Mouse (Mus musculus) intestine, embryonic 15.5 days (tissue): ENCODE results near the gene Hephl1. TPM values are rescaled to one million over a fixed set of nuclear protein-coding genes. Genes with fewer than 3 reads are reported as not detected.

Experiments used
- ATAC-seq: fragments of 200-750 bp; cut with Nextera tagmentation; 2 replicates; pipeline ENCODE4 v1.8.0; 2017; ENCODE audit warnings: moderate TSS enrichment, moderate library complexity
- H3K27ac ChIP-seq: fragments of 300-500 bp; sonication (generic); 2 replicates; pipeline ENCODE4 v1.5.1; 2015; ENCODE audit warnings: mild to moderate bottlenecking, inconsistent platforms
- H3K27me3 ChIP-seq: fragments of 300-500 bp; sonication (generic); replicated peaks from 2 replicates; pipeline ENCODE4 v1.6.1; 2015; ENCODE audit warnings: inconsistent platforms
- H3K36me3 ChIP-seq: fragments of 300-500 bp; sonication (generic); 2 replicates; pipeline ENCODE4 v1.6.1; 2015; ENCODE audit warnings: inconsistent platforms
- H3K4me1 ChIP-seq: fragments of 300-500 bp; sonication (generic); replicated peaks from 2 replicates; pipeline ENCODE4 v1.6.1; 2015; ENCODE audit warnings: inconsistent platforms
- H3K4me2 ChIP-seq: fragments of 300-500 bp; sonication (generic); replicated peaks from 2 replicates; pipeline ENCODE4 v1.6.1; 2015; ENCODE audit warnings: mild to moderate bottlenecking, inconsistent platforms
- H3K4me3 ChIP-seq: fragments of 300-500 bp; sonication (generic); replicated peaks from 2 replicates; pipeline ENCODE4 v1.5.1; 2015; ENCODE audit warnings: inconsistent platforms
- H3K9ac ChIP-seq: fragments of 300-500 bp; sonication (generic); 2 replicates; pipeline ENCODE4 v1.6.1; 2015; ENCODE audit warnings: inconsistent platforms
- H3K9me3 ChIP-seq: fragments of 300-500 bp; sonication (generic); 2 replicates; pipeline ENCODE4 v1.6.1; 2016; ENCODE audit warnings: inconsistent platforms
- WGBS: fragments of 180-500 bp; shearing (Covaris S2); methylation state at CpG from one replicate; pipeline ENCODE4 v1.1.7; 2015; 5-methylcytosine and 5-hydroxymethylcytosine counted together
- polyA plus RNA-seq: library from polyadenylated mRNA; unstranded; fragments of >200 nt; fragmentation: Nextera tagmentation; extraction: Ambion mirVana; gene quantifications from 2 replicates; pipeline ENCODE4 v1.2.1, GENCODE M21; 2015

The Hephl1 gene
- not detected in 2 replicates for polyA plus RNA-seq

GRCm38 (mm10) chr9:15112008-15112407 is at the start of gene Hephl1:
Hephl1 (minus strand) TSS chr9:15112108.
- Histone ChIP-seq H3K4me2 (no peak within 1 kb of the TSS), H3K36me3 (no peaks in the 10 kb centered on the region), H3K9me3 (no peaks in the 10 kb centered on the region), H3K27me3 (no peaks in the 10 kb centered on the region), H3K4me1 (no peaks in the 10 kb centered on the region), H3K27ac (no peak within 1 kb of the TSS), H3K9ac (no peak within 1 kb of the TSS), H3K4me3 (no peak within 1 kb of the TSS)
- 69% methylated on average over 5 of the region's 5 CpGs for WGBS
- ATAC-seq: no peak

GRCm38 (mm10) chr9:15149246-15149926 is 37.5 kb upstream of the Hephl1 start:
- no peaks in the 10 kb centered on the region for H3K4me1 ChIP-seq

GRCm38 (mm10) chr9:15140546-15140945 is 28.6 kb upstream of the Hephl1 start:
- Histone ChIP-seq H3K9ac (no peak overlapping the region), H3K9me3 (no peaks in the 10 kb centered on the region), H3K36me3 (no peaks in the 10 kb centered on the region), H3K27ac (no peak overlapping the region), H3K27me3 (no peaks in the 10 kb centered on the region), H3K4me3 (no peak overlapping the region), H3K4me2 (no peak overlapping the region), H3K4me1 (no peaks in the 10 kb centered on the region)
- no peak for ATAC-seq
- 73% methylated on average over 1 of the region's 1 CpGs for WGBS

More at GRCm38 (mm10) chr9:15149246-15149926, 37.5 kb upstream of the Hephl1 start:
- Histone ChIP-seq H3K27ac (no peak overlapping the region), H3K4me2 (no peak overlapping the region), H3K9me3 (no peaks in the 10 kb centered on the region), H3K36me3 (no peaks in the 10 kb centered on the region), H3K9ac (no peak overlapping the region), H3K4me3 (no peak overlapping the region), H3K27me3 (no peaks in the 10 kb centered on the region)
- ATAC-seq: no peak
- WGBS: 64% methylated on average over 6 of the region's 6 CpGs

GRCm38 (mm10) chr9:15125897-15126296 is 14.0 kb upstream of the Hephl1 start:
- ATAC-seq: no peak
- no peaks in the 10 kb centered on the region for H3K27me3 ChIP-seq
- H3K4me1 ChIP-seq: no peaks in the 10 kb centered on the region
- no peak overlapping the region for H3K4me3 ChIP-seq
- no peaks in the 10 kb centered on the region for H3K9me3 ChIP-seq
- no peak overlapping the region for H3K4me2 ChIP-seq
- no peak overlapping the region for H3K27ac ChIP-seq
- no peaks in the 10 kb centered on the region for H3K36me3 ChIP-seq
- 99% methylated on average over 2 of the region's 2 CpGs for WGBS
- no peak overlapping the region for H3K9ac ChIP-seq

GRCm38 (mm10) chr9:15122431-15122830 is 10.5 kb upstream of the Hephl1 start:
- no peaks in the 10 kb centered on the region for H3K36me3 ChIP-seq
- no peaks in the 10 kb centered on the region for H3K4me1 ChIP-seq
- no peak for ATAC-seq
- no peak overlapping the region for H3K9ac ChIP-seq
- H3K4me2 ChIP-seq: no peak overlapping the region
- H3K27me3 ChIP-seq: no peaks in the 10 kb centered on the region
- no peaks in the 10 kb centered on the region for H3K9me3 ChIP-seq
- no peak overlapping the region for H3K4me3 ChIP-seq
- WGBS: 60% methylated on average over 3 of the region's 3 CpGs
- H3K27ac ChIP-seq: no peak overlapping the region

- H3K4me2 ChIP-seq: no peak overlapping the region
- H3K27ac ChIP-seq: no peak overlapping the region
- H3K9me3 ChIP-seq: no peaks in the 10 kb centered on the region
- H3K9ac ChIP-seq: no peak overlapping the region
- H3K4me3 ChIP-seq: no peak overlapping the region
- ATAC-seq: no peak
- 41% methylated on average over 7 of the region's 7 CpGs for WGBS
- no peaks in the 10 kb centered on the region for H3K4me1 ChIP-seq
- no peaks in the 10 kb centered on the region for H3K36me3 ChIP-seq
- H3K27me3 ChIP-seq: no peaks in the 10 kb centered on the region
Observed at GRCm38 (mm10) chr9:15120841-15121358, 9.0 kb upstream of the Hephl1 start.

GRCm38 (mm10) chr9:15120209-15120608 is 8.3 kb upstream of the Hephl1 start:
- 49% methylated on average over 5 of the region's 5 CpGs for WGBS

GRCm38 (mm10) chr9:15119515-15119914 is 7.6 kb upstream of the Hephl1 start:
- H3K9ac ChIP-seq: no peak overlapping the region
- H3K9me3 ChIP-seq: no peaks in the 10 kb centered on the region
- no peak overlapping the region for H3K4me2 ChIP-seq
- H3K27me3 ChIP-seq: no peaks in the 10 kb centered on the region
- no peaks in the 10 kb centered on the region for H3K36me3 ChIP-seq
- H3K27ac ChIP-seq: no peak overlapping the region
- ATAC-seq: no peak
- 20% methylated on average over 1 of the region's 1 CpGs for WGBS
- no peak overlapping the region for H3K4me3 ChIP-seq
- no peaks in the 10 kb centered on the region for H3K4me1 ChIP-seq

More at GRCm38 (mm10) chr9:15120209-15120608, 8.3 kb upstream of the Hephl1 start:
- Histone ChIP-seq H3K9me3 (no peaks in the 10 kb centered on the region), H3K27me3 (no peaks in the 10 kb centered on the region), H3K4me3 (no peak overlapping the region), H3K9ac (no peak overlapping the region), H3K4me1 (no peaks in the 10 kb centered on the region), H3K4me2 (no peak overlapping the region), H3K36me3 (no peaks in the 10 kb centered on the region), H3K27ac (no peak overlapping the region)
- ATAC-seq: no peak

GRCm38 (mm10) chr9:15116165-15116564 is 4.3 kb upstream of the Hephl1 start:
- H3K27ac ChIP-seq: no peak overlapping the region
- no peaks in the 10 kb centered on the region for H3K4me1 ChIP-seq
- no peak overlapping the region for H3K4me2 ChIP-seq
- H3K9ac ChIP-seq: no peak overlapping the region
- no peaks in the 10 kb centered on the region for H3K27me3 ChIP-seq
- WGBS: 80% methylated on average over 2 of the region's 2 CpGs
- ATAC-seq: no peak
- H3K4me3 ChIP-seq: no peak overlapping the region
- no peaks in the 10 kb centered on the region for H3K9me3 ChIP-seq
- no peaks in the 10 kb centered on the region for H3K36me3 ChIP-seq

- H3K9me3 ChIP-seq: no peaks in the 10 kb centered on the region
- WGBS: 78% methylated on average over 6 of the region's 6 CpGs
- H3K4me1 ChIP-seq: no peaks in the 10 kb centered on the region
- H3K4me2 ChIP-seq: no peak overlapping the region
- H3K9ac ChIP-seq: no peak overlapping the region
- no peaks in the 10 kb centered on the region for H3K36me3 ChIP-seq
- no peaks in the 10 kb centered on the region for H3K27me3 ChIP-seq
- no peak overlapping the region for H3K27ac ChIP-seq
- no peak for ATAC-seq
- no peak overlapping the region for H3K4me3 ChIP-seq
Observed at GRCm38 (mm10) chr9:15114102-15114501, 2.2 kb upstream of the Hephl1 start.

- no peaks in the 10 kb centered on the region for H3K27me3 ChIP-seq
- H3K27ac ChIP-seq: no peak overlapping the region
- H3K4me1 ChIP-seq: no peaks in the 10 kb centered on the region
- H3K4me3 ChIP-seq: no peak overlapping the region
- H3K9me3 ChIP-seq: no peaks in the 10 kb centered on the region
- H3K4me2 ChIP-seq: no peak overlapping the region
- ATAC-seq: no peak
- no peak overlapping the region for H3K9ac ChIP-seq
- H3K36me3 ChIP-seq: no peaks in the 10 kb centered on the region
- 82% methylated on average over 9 of the region's 9 CpGs for WGBS
Observed at GRCm38 (mm10) chr9:15108101-15108500, 3.8 kb downstream of the Hephl1 start.

- H3K36me3 ChIP-seq: no peaks in the 10 kb centered on the region
- no peaks in the 10 kb centered on the region for H3K4me1 ChIP-seq
- 69% methylated on average over 4 of the region's 4 CpGs for WGBS
- no peaks in the 10 kb centered on the region for H3K27me3 ChIP-seq
- H3K27ac ChIP-seq: no peak overlapping the region
- no peaks in the 10 kb centered on the region for H3K9me3 ChIP-seq
- no peak overlapping the region for H3K4me3 ChIP-seq
- ATAC-seq: no peak
- H3K4me2 ChIP-seq: no peak overlapping the region
- no peak overlapping the region for H3K9ac ChIP-seq
Observed at GRCm38 (mm10) chr9:15105136-15105535, 6.8 kb downstream of the Hephl1 start.
